Mouse (Mus musculus): ENCODE measurements around the gene Gatc.
"Not testable (repeated sequence)": the region's sequence is repeated elsewhere in the genome, so short reads cannot be mapped to it uniquely, and the experiment has no call there.

Gene Gatc

DNA sequence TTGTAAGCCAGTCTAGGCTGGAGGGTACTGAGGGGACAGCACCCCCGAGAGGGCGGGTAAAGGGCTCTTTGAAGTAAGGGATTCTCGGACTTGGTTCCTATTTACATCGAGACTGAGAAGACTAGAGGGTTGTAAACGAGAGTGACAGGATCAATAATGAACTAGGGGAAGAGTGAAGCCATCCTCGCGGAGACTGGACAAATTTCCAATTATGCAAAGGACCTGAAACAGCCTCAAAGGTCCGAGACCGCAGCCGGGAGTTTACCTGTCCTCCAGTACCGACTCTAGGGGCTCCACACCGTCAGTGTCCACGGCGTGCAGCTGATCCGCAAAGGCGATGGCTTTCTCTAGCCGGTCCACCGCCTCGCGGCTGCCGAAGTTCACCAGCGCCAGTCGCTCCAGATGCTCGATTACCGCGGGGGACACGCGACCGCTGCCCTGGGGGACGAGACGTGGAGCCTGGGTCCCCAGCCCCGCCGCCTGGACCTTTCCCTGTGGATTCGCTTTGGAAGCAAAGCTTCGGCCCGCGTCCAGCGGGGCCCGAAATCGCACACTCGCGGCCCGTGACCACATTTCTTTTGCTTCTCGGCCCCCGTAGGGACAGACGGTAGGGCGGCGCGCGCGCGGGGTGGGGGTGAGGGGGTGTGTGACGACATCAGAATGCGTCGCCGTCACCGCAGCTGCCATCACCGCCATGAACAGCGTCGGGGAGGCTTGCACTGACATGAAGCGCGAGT, at the start of gene Gatc, which contains the start of gene Triap1:
Gene Gatc (minus strand): TSS at position 602 of the 737 bp plus-strand sequence.
Gene Triap1 (plus strand): TSS at position 649 of the 737 bp plus-strand sequence.
- DNase-seq = peak; percentile 94

DNA sequence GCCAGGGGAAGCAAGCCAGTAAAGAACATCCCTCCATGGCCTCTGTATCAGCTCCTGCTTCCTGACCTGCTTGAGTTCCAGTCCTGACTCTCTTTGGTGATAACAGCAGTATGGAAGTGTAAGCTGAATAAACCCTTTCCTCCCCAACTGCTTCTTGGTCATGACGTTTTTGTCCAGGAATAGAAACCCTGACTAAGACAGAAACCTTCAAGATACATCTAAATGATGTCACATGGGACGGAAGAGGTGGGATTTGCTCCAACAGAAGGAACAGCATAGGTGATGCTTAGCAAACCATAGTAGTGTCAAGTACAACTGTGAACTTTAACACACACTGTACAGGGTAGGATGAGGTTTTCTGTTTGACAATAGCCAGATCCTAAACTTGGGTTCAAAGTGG, 37.9 kb upstream of the Gatc start:
- not testable (repeated sequence) for DNase-seq

DNA sequence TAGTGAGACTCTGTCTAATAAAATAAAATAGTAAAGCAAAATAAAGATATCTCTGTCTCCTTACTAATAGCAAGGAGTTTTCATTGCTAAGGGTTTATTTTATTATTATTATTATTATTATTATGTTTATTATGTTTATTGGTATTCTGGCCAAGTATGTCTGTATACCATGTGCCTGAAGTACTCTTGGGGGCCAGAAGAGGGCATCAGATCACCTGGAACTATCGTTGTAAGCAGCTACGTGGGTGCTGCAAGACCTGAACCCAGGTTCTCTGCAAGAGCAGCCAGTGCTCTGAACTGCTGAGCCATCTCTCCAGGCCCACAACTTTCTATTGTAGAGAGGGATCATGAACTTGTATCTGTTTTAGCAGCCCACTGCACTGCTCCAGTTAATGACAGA, 34.5 kb upstream of the Gatc start:
- no peak for DNase-seq

DNA sequence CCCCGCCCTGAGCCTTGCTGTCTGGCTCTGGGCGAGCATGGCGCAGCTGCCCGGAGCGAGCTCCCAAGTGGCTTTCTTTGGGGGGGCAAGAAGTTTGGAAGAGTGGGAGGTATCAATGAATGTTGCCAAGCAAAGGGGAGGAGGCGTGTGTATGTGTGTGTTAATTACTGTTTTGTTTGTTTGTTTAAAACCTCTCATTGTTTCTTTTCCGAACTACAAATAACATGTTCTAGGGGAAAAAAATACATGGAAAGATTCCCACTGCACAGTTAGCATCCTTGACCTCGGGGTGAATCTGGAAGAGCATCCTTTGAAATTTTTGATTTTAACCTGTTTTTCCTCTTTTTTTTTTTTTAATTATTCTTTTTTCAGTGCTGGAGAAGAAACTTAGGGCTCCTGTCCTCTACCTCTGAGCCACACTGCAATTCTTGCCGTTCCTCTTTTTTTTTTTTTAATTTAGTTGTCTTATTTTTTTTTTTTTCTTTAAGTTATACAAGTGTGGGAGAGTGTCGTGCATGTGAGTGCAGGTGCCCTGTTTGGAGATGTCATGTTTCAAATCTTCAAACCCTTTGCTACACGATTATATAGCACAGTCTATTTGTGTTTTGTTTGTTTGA, 33.3 kb upstream of the Gatc start:
- DNase-seq = no peak

DNA sequence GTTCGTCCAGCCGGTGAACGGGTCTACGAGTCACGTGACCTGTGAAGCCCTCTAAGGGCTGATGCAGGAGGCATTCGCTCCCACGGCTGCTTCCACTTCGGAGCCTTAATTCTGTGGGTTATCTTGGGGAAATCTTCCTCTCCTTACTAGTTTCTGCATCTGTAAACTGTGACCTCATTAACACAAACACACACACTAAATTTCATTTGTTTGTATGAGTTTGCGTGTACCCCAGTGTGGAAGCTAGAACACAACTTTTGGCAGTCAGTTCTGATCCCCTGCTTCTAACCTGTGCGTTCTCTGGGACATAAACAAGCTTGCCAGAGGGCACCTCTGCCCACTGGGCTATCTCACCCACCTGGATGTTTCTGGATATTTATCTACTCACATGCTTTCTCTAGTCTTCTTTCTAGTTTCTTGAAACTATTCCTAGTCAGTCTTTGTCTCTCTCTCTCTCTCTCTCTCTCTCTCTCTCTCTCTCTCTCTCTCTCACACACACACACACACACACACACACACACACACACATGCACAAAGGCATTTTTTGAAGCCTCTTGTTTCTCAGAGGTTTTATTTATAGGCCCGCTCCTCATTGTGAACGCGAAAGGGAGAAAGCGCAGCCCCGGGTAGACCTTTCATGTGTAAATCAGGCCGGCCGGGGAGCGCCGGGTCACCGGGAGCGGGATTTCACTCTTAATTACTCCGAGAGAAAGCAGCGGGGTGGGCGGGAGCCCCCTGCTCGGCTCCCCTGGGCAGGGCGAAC, 32.6 kb upstream of the Gatc start:
- peak; percentile 44 for DNase-seq

DNA sequence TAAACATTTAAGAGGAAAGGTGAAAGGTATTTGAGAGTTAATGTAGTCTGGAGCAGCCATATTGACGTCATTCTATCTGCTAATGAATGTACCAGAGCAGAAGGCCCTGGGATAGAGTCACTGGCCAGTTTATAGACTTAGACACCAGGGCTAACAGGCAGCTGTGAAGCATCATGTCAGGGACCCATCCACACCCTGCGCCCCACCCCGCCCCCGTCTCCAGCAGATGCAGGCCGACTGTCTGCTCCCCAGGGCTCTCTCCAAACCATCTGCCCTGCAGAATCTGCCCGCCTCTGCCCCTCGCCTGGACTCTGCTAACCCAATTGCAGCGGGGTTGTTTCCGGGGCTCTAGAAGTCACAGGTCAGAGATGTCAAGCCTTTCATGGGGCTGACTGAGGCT, 30.8 kb upstream of the Gatc start:
- DNase-seq = no peak

DNA sequence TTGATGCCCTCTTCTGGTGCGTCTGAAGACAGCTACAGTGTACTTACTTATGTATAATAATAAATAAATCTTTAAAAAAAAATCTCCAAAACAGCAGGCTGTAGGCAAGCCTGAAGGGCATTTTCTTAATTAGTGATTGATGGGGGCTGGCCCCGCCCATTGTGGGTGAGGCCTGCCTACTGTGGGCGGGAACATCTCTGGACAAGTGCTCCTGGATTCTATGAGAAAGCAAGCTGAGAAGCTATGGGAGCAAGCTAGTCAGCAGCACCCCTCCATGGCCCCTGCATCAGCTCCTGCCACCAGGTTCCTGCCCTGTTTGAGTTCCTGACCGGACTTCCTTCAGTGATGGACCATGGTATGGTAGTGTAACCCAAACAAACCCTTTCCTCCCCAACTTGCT, 23.8 kb upstream of the Gatc start:
- no peak for DNase-seq

DNA sequence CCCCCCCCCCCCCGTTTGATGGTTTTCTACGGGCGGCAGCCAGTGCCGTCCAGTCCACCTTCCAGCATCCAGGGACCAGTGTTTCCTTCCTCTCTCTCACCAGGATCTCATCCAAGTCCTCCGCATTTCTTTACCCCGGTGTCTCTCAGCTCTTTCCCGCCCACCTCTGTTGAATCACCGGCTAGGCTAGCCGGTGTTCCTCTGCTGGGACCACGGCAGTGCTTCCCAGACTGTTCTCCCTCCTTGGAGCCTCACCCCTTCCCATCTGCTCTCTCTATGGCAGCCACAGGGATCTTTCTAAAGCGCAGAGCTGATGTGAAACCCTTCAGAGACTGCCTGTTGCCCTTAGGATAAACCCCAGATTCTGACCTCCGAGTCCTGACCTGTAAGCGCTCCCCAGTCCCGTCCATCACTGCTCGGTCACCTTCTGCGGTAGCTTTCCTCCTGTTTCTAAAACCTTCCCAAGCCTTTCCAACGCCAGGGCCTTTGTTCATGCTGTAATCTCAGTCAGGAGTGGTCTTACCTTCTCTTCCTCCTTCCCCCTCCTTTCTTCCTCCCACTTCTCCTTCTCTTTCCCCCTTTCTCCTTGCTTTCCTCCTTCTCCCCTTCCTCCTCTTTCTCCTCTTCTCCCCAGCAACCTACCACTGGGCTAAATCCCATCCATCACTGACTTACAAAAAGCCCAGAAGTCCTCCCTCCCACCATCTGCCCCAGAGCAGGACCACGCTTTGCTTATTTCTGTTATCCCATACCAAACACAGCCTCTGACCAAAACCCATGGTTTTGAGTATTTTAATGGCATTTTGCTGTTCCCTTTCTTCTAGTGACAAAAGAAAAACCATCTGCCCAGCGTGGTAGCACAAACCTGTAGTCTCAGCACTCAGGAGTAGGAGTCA, 22.1 kb upstream of the Gatc start:
- no peak for DNase-seq

DNA sequence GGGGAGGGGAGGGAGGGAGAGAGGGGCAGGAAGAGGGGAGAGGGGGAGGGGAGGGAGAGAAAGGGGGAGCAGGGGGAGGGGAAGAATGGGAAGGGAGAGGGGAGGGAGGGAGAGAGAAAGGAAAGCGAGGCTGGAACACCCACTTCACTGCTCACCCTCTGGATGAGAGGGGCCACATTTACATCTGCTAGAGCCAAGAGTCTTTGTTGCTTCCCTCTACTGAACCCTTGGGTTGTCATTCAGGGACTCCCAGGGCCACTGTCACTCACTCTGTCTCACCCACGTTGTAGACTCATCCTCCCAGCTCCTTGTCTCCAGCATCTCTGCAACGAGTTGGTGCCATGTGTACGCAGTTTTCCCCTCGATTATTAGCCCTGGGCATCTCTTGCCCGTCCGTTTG, 21.2 kb upstream of the Gatc start:
- no peak for DNase-seq

DNA sequence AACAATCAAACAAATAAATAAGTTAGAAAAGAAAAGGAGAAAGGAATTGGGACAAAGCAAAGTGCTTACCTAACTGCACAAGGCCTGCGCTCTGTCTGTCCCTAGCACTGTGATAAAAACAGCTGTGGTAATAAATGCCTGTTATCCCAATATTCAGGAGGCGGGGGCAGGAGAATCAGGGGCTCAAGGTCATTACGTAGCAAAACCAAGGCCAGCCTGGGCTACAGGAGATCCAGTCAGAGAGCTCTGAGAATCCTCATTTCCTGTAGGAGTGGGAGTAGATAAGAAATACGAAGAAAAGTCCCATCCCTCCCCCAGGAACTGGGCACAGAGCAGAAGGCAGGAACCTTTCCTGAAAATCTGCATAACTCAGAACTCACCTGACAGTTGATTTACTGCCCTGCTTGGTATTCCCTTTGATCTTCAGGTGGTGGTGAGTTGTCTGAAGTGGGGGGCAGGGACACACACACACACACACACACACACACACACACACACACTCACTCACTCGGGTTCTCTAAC, 18.9 kb upstream of the Gatc start:
- DNase-seq = no peak

DNA sequence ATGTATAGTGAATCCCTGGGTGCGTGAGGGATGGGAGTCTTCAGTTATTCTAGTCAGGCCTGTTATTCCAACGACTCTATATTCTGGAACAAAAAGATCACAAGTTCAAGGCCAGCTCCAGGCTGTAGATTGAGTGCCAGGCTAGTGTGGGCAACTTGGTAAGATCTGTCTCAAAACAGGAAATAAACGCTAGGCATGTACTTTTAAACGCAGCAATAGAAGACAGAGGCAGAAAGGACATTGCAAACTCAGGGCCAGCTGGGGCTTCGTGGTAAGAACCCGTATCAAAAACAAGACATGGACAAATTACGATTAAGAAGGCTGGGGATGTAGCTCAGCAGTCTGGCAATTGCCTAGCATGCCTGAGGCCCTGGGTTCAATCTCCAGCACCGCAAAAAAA, 18.5 kb upstream of the Gatc start:
- DNase-seq = no peak

DNA sequence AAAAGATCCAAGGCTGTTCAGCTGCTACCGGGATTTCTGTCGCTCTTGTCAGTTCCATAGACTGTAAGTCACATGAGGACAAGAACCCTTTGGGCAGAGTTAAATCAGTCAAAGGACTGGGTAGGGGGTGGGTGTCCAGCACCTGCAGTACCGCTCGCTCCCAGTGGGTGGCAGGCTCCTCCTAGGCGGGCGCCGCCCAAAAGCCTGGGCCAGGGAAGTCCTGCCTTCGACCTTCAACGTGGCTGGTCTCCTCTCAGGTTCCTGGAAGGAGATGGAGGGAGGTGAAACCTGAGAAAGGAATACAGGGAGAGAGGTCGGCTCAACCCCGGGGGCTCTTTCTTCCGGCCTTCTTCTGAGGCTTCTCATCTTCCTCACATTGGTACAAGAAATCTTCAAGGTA, 17.9 kb upstream of the Gatc start:
- DNase-seq = peak; percentile 86

DNA sequence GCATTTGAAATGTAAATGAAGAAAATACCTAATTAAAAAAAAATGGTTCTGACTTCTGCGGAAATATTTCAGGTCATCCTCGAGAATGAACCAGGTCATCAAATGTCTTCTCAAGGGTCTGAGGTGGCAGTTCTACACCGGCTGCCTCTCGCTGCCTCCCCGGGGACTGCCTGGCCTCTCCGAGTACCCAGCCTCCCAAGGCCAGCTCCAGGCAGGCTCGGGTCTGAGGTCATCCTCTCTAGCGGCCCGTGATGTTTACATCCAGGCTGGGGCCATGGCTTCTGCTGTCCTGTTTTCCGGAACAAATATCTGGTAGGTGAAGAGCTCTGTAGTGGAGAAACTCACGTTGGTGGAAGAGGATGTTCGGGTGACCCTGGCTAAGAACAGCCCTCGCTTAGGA, 14.1 kb upstream of the Gatc start:
- DNase-seq = no peak

DNA sequence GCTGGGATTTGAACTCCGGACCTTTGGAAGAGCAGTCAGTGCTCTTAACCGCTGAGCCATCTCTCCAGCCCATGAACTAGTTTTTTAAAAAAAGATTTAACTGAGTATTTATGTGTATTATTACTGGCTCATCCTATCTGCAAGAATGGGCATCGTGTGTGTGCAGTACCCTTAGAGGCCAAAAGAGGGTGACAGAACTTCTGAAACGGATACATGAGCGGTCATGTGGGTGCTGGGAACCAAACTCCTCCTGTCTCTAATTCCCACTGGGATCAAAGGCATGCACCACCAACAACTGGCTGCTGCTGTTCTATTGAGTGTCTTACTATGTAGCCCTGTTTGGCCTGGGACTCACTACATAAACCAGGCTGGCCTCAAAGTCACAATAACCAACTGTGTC, 10.4 kb upstream of the Gatc start:
- no peak for DNase-seq

DNA sequence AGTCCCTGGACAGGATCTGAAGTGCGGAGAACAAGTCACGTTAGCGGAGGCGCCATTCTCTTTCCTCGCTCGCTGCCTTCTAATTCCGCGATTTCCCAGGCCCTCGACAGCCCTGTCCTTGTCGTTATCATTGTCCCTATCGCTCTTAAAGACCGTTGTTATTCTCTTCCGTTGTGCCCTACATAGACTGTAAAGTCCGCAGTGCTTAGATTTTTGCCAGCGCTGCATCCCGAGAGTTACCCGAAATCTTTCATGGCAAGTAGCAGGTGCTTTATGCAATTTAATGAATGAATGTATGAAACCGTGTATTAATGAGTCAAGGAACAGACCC, 8.2 kb upstream of the Gatc start:
- no peak for DNase-seq

DNA sequence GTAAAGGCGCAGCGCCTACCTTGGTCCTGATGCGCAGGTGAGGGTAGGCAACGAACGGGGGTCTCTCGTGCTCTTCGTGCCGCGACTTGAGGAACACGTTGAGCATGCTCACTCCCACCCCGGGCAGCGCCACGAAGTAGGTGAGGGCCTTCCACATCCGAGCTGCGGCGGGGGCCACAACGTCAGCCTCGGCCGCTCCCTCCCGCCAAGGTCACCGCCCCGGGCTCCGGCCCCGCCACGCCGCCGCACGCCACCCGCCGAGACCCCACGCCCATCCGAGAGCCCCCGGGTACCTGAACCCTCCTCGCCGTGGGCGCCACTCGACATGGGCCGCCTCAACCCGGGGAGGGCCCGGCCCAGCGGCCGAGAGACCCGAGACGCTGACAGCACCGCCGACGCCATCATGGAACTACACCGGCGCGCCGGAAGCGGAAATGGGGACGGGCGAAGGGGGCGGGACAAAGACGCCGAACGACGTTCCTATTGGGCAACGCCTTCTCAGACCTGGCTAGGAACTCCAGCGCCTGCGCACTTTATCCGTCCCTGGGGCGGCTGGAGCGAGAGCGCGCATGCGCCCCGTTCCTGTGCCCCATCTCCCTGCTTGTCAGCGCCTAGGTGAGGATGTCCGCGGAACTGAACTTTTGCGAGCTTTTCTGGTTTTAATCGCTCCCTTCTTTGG, 7.7 kb upstream of the Gatc start, which contains the start of gene Cox6a1:
Gene Cox6a1 (minus strand): TSS at position 436 of the 679 bp plus-strand sequence.
- DNase-seq = peak; percentile 99

DNA sequence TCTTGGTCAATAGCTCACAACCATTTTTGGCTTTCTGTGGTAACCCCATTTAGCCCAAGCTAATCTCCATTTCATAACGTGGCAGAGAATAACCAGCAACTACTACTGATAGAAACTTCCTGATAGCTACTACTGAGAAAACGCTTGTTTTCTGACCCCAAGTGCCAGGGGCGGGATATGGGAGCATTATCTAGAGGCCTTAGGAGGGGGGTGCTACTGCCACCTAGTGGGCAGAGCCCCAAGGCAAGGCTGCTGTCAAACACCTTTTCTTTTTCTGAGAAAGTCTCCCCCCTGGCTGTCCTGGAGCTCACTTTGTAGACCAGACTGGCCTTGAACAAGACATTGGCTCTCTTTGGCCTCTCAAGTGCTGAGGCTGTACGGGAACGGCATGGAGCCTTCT, 6.6 kb upstream of the Gatc start:
- peak; percentile 80 for DNase-seq

DNA sequence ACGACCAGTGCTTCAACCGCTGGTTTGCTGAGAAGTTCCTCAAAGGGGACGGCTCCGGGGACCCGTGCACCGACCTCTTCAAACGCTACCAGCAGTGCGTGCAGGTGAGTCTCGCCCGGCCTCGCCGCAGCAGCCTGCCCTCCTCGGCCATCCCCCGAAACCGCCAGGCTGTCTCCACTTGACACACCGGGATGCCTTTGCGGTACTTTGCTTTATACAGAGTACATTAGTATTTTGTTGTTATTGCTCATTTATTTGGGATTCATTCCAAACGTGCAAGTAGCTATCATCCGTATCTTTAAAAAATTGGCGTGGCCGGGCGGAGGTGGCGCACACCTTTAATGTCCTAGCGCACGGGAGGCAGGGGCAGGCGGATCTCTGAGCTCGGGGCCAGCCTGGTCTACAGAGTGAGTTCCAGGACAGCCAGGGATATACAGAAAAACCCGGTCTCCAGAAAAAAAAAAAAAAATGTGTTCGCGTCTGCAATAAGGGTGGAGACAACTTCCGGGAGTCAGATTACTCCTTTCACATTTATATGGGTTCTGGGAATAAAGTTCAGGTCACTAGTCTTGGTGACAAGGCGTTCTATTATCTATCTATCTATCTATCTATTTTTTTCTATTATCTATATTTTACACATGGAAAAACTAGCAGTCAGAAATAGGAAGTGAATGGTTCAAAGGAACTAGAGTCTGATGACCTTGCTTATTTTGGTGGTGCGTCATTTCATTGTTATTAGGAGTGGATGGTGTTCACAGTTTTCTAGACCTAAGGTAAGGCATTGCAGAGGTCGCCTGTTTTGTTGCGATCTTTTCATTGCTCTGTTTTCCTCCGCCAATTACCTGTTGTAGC, 562 bp upstream of the Gatc start:
- no peak for DNase-seq

DNA sequence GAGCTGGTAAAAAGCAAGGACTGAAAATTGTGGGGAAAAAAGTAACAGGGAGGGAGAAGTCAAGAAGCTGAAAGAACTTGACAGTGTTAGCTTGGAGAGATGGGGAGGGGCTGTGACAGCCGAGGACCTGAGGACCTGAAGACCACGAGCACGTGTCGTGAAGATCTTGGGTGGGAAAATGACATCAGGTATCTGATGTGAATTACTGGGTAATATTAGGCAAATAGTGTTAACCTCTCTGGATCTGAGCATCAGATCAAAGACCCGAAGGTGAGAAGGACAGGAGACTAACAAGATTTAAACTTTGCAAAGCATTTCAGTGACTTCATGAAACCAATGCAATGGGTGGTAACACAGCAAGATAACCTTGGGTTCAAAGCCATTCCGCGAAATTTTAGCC, 971 bp downstream of the Gatc start:
- DNase-seq = no peak

DNA sequence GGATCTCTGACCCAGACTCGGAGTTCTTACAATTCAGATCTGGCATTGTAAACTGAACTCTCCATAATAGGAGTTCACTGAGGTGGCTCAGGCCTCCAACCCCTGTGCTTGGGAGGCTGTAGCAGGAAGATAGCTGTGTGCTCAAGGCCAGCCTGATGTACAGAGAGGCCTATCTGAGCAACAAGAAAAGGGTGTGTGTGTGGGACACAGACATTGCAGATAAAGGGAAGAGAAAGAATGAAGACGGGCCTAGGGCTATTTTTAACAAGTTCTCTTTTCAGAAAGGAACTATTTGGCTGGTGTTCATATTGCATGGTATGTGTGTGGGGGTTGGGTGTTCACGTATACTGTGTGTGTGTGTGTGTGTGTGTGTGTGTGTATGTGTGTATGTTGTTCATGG, 7.4 kb downstream of the Gatc start:
- no peak for DNase-seq

DNA sequence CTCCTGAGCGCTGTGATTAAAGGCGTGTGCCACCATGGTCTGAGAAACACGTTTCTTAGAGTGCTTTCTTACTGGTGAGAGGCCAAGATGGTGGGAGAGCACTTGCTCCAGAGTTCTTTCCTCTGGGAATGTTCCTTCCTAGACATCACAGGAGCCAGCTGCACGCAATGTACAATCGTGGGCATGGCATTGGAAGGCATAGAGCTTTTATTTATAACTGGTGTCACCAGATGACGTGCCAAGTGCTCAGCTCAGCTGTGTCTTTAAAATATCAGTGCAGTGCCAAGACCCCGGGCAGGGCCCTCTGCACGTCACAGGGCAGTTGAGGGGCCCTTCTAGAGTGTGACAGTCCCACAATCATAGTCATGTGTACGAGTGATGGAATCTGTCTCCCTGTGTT, 10.0 kb downstream of the Gatc start:
- no peak for DNase-seq
